Mouse (Mus musculus): ENCODE measurements around the gene H2al1j. TPM values are rescaled to one million over a fixed set of nuclear protein-coding genes. Genes with fewer than 3 reads are reported as not detected.

The H2al1j gene
- polyA plus RNA-seq, 1 experiment: not detected

DNA sequence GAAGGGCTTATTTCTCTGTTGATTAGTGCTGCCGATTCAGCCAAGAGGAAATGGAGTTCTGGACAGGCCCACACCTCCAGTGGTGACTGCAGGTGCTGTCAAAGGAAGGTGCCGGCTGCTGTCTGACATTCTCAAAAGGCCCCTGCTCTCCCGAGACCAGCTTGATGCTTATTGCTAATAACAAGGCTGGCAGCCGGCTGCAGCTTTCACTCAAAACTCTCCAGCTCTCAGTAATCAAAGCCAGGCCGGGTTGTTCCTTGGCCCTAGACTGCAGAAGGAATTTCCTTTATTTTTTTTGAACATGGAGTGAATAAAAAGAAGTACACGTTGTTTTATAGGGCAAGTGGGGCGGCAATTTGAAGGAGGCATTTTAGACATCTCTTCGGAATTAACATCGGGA, 18.1 kb downstream of the H2al1j start:
- 66% methylated on average over 9 of the region's 9 CpGs for WGBS
- DNase-seq: no peak
- Histone ChIP-seq H3K4me1 (ENCODE audit: control insufficient read depth, insufficient read depth, low read length) (no peaks in the 10 kb centered on the region), H3K4me3 (replicated peaks; ENCODE audit: extremely low read depth, low read depth, low read length) (no peak overlapping the region)
- TF ChIP-seq POLR2A (IDR thresholded peaks at IDR 0.05; ENCODE audit: borderline replicate concordance, extremely low read depth, low read depth, low read length) (no peak), CTCF (IDR thresholded peaks at IDR 0.05; ENCODE audit: insufficient read depth, low read length) (no peak)

DNA sequence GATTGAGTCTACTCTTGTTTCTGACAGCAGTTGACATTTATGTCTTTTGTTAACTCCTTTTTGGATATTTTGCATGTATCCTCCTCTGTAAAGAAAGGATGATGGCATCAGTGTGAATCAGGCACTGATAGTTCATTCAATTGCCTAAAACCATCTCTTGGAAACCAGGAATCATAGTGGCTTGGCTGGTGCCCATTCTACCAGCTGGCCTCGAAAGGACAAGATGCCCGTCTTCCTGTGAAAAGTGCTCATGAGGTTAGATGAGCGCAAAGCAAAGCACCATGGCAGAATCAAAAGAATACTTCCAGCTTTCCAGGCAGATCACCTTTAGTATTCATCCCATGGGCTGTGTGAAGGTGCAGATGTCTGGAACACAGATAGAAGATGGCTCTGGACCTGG, 19.1 kb downstream of the H2al1j start:
- Histone ChIP-seq H3K4me1 (ENCODE audit: control insufficient read depth, insufficient read depth, low read length) (no peaks in the 10 kb centered on the region), H3K4me3 (replicated peaks; ENCODE audit: extremely low read depth, low read depth, low read length) (no peak overlapping the region)
- WGBS: 87% methylated on average over 3 of the region's 3 CpGs
- TF ChIP-seq CTCF (IDR thresholded peaks at IDR 0.05; ENCODE audit: insufficient read depth, low read length): no peak
- TF ChIP-seq POLR2A (IDR thresholded peaks at IDR 0.05; ENCODE audit: borderline replicate concordance, extremely low read depth, low read depth, low read length): no peak
- no peak for DNase-seq

DNA sequence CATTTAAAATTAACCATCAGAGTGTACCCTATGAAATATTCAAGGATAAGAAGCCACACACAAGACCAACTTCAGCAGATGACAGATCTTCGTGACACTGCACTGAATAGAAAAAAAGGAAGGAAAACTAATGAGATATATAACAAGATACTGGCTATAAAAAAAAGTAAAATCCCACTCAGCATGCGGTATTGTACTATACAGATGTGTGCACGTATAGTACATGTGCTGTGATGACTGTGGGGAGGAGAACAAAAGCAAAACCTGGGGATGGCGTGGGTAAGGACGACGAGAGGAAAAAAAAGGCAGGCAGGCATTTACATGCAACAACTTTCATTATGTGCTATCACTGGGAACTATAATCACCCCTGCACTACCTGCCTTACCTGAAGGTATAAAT, 33.2 kb downstream of the H2al1j start:
- Histone ChIP-seq H3K4me1 (ENCODE audit: control insufficient read depth, insufficient read depth, low read length) (no peaks in the 10 kb centered on the region), H3K4me3 (replicated peaks; ENCODE audit: extremely low read depth, low read depth, low read length) (no peak overlapping the region)
- WGBS: 72% methylated on average over 6 of the region's 6 CpGs
- DNase-seq: no peak
- TF ChIP-seq POLR2A (IDR thresholded peaks at IDR 0.05; ENCODE audit: borderline replicate concordance, extremely low read depth, low read depth, low read length): no peak
- TF ChIP-seq CTCF (IDR thresholded peaks at IDR 0.05; ENCODE audit: insufficient read depth, low read length): no peak

DNA sequence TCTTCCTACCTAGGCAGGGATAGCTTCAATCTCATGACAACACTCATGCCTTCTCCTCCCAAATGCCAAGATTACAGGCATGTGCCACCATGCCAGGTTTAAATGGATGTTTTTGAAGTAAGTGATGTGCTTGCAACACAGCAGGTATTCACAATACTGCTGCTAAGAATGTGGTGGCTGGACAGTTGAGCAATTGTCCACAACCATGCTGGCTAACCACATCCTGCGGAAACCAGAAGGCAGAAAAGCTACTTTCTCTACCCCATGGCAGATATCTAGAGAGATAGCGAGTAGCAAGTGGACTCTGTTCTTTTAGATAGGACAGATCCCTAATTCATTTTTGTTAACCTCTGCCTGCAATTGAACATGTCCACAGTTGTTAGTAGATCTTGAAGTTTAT, 33.6 kb downstream of the H2al1j start:
- TF ChIP-seq CTCF (IDR thresholded peaks at IDR 0.05; ENCODE audit: insufficient read depth, low read length) (no peak), POLR2A (IDR thresholded peaks at IDR 0.05; ENCODE audit: borderline replicate concordance, extremely low read depth, low read depth, low read length) (no peak)
- Histone ChIP-seq H3K4me1 (ENCODE audit: control insufficient read depth, insufficient read depth, low read length) (no peaks in the 10 kb centered on the region), H3K4me3 (replicated peaks; ENCODE audit: extremely low read depth, low read depth, low read length) (no peak overlapping the region)
- no peak for DNase-seq
- WGBS: 80% methylated on average over 2 of the region's 2 CpGs

DNA sequence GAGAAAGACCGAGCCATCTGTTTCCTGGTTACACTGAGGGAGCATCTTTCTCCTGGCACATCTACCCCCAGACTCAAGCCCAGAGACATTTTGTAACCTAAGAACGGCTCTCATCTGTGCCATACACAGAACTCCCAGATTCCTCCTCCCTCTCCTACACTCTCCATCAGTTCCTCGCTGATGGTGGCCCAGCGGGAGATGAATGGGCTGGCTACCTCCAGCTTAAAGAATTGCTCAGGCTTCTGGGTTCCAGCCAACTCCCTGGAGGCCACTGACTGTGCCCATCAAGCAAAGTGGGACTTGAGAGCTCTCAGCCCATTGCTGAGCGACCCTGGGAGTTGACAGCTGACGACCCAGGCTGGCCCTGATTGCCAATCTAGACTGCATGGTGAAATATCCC, 36.3 kb downstream of the H2al1j start:
- no peak overlapping the region for H3K4me3 ChIP-seq (replicated peaks; ENCODE audit: extremely low read depth, low read depth, low read length)
- DNase-seq: no peak
- TF ChIP-seq POLR2A (IDR thresholded peaks at IDR 0.05; ENCODE audit: borderline replicate concordance, extremely low read depth, low read depth, low read length) (no peak), CTCF (IDR thresholded peaks at IDR 0.05; ENCODE audit: insufficient read depth, low read length) (no peak)
- 67% methylated on average over 6 of the region's 6 CpGs for WGBS
- no peaks in the 10 kb centered on the region for H3K4me1 ChIP-seq (ENCODE audit: control insufficient read depth, insufficient read depth, low read length)

DNA sequence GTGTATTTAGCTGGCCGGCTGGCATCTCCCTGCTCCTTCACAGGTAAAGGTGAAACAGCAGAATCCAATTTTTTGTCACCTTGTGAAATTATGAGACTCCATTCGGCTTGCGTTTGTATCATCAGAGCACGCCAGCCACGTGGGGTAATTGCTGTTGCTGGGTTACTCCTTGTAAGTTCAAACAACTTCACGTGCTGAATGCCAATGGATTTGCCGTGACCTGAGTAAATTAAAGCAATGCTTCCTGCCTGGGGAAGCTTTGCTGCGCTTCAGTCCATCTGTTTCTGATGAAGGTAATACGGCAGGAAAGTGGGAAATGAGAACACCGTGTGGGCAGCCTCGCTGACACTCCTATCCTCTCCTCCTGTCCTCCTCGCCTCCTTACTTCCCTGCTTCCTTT, 37.5 kb downstream of the H2al1j start:
- no peak for DNase-seq
- Histone ChIP-seq H3K4me3 (replicated peaks; ENCODE audit: extremely low read depth, low read depth, low read length) (no peak overlapping the region), H3K4me1 (ENCODE audit: control insufficient read depth, insufficient read depth, low read length) (no peaks in the 10 kb centered on the region)
- TF ChIP-seq CTCF (IDR thresholded peaks at IDR 0.05; ENCODE audit: insufficient read depth, low read length) (no peak), POLR2A (IDR thresholded peaks at IDR 0.05; ENCODE audit: borderline replicate concordance, extremely low read depth, low read depth, low read length) (no peak)
- 70% methylated on average over 12 of the region's 12 CpGs for WGBS

Other genes with a start within 250 kb of the H2al1j start
- gene H2al1a, start 28.6 kb upstream of the H2al1j start, polyA plus RNA-seq (2012; rRNA removed): not detected in 2 replicates
- gene H2al1b, start 25.4 kb upstream of the H2al1j start, polyA plus RNA-seq (2012; rRNA removed): not detected in 2 replicates
- not detected in 2 replicates for gene H2al1c, start 22.2 kb upstream of the H2al1j start, polyA plus RNA-seq (2012; rRNA removed)
- gene H2al1d, start 19.0 kb upstream of the H2al1j start, polyA plus RNA-seq (2012; rRNA removed): not detected in 2 replicates
- not detected in 2 replicates for gene H2al1e, start 15.9 kb upstream of the H2al1j start, polyA plus RNA-seq (2012; rRNA removed)
- gene H2al1f, start 12.7 kb upstream of the H2al1j start, polyA plus RNA-seq (2012; rRNA removed): not detected in 2 replicates
- not detected in 2 replicates for gene H2al1g, start 9.6 kb upstream of the H2al1j start, polyA plus RNA-seq (2012; rRNA removed)
- gene H2al1h, start 6.3 kb upstream of the H2al1j start, polyA plus RNA-seq (2012; rRNA removed): not detected in 2 replicates
- gene H2al1i, start 3.2 kb upstream of the H2al1j start, polyA plus RNA-seq (2012; rRNA removed): not detected in 2 replicates